23 mouse cellular contexts compared by ENCODE assay signal in genomic region chr5:30138193-30138592, GRCm38 (mm10). TPM values are rescaled to one million over a fixed set of nuclear protein-coding genes. Genes with fewer than 3 reads are reported as not detected.
"Had no signal": no experiment of that assay in that cellular context is flagged by ENCODE, and none has a peak within 500 bp of the region (broad histone marks: within the 10 kb centered on the region; RNA-seq: fewer than 3 reads in every experiment).

No protein-coding gene starts in this region.

- H3K9me3 ChIP-seq: neural tube, embryonic 15.5 days; stomach, embryonic 15.5 days had no signal

- H3K9ac ChIP-seq: neural tube, embryonic 15.5 days; stomach, embryonic 15.5 days had no signal

- H3K4me2 ChIP-seq: neural tube, embryonic 15.5 days; stomach, embryonic 15.5 days had no signal

- H3K27ac ChIP-seq: neural tube, embryonic 15.5 days; stomach, embryonic 15.5 days; stomach, postnatal 0 days had no signal

- DNase-seq: retina, postnatal 1 day; right cerebral cortex, adult 18-20 months; right cerebral cortex, postnatal 14 days; right cerebral cortex, postnatal 25 days; right cerebral cortex, postnatal 4 days; spleen, adult 18-20 months; thymus, adult 18-20 months; thymus, adult 2 months; thymus, postnatal 14 days; thymus, postnatal 25 days; thymus, postnatal 36 days; thymus, postnatal 4 days had no signal

- H3K27me3 ChIP-seq: neural tube, embryonic 15.5 days; stomach, embryonic 15.5 days had no signal

- H3K4me1 ChIP-seq: neural tube, embryonic 15.5 days; stomach, embryonic 15.5 days had no signal

- H3K4me3 ChIP-seq: neural tube, embryonic 15.5 days; stomach, embryonic 15.5 days had no signal

RNA-seq across cellular contexts. Expression of gene 3110082J24Rik, which starts 32.3 kb away (rescaled TPM):
- total RNA-seq: neutrophil, adult 5-6 weeks had no signal
- polyA plus RNA-seq: small intestine, adult 2 months; spleen, adult 2 months; stomach, embryonic 14.5 days; stomach, embryonic 15.5 days; stomach, embryonic 16.5 days; stomach, postnatal 0 days; testis, adult 2 months; thymus, adult 2 months; thymus, postnatal 0 days; urinary bladder, adult 2 months had no signal

RNA-seq across cellular contexts. Expression of gene Garem2, which starts 33.2 kb away (rescaled TPM):
- total RNA-seq: neutrophil, adult 5-6 weeks had no signal
- polyA plus RNA-seq: spleen, adult 2 months had no signal
